In the genomic region with DNA sequence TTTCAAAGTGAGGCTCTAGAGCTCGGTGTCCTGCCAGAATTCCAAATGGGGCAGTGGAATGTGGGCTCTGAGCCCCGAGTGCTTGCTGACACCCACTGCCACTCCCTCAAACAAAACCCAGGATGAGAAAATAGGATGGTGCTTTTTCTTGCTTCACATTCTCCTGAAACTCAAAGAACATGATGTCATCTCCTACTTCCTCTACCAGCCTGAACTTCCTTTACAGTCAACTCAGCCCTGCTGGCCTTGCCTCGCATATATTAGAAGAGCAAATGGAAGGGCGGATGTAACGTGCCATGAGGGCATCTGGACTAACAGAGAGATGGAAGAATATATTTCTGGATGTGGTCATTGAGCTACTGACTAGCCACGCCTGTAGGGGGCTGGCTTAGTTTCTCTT, we compare ENCODE assay signal across 19 mouse cellular contexts.
A peak's percentile ranks its signal among the peaks of the same experiment; 100 is the strongest.
DNase-seq lines count a peak whose midpoint lies in the region; ATAC-seq and TF ChIP-seq lines count a peak whose summit lies in the region.
"Had no signal": no experiment of that assay in that cellular context is flagged by ENCODE, and none has a peak within 500 bp of the region (broad histone marks: within the 10 kb centered on the region; RNA-seq: fewer than 3 reads in every experiment).

No protein-coding gene starts in this region.

- peak; percentile 80 for DNase-seq in heart, adult 11 months
- DNase-seq in lung, postnatal 0 days (ENCODE audit: low spot score): peak; percentile 30
- no peak for DNase-seq in lung, postnatal 4 days
- DNase-seq in CH12.LX (ENCODE audit: extremely low read depth): peak; percentile 22
- DNase-seq in spleen, postnatal 14 days (ENCODE audit: low spot score in 2 of 2): no peak
- no peak for DNase-seq in layer of hippocampus, adult 8-10 months (ENCODE audit: low spot score in 2 of 2)
- DNase-seq: adrenal gland, adult 2 months; adrenal gland, postnatal 25 days; cerebellum, adult 18-20 months; cerebellum, adult 9-11 months; cerebellum, postnatal 36 days; gastrocnemius, postnatal 10 days had no signal

- in situ Hi-C loops in CH12.LX (cut with MboI; ENCODE audit: low pct_ligation_motif_present, low pct_unique_long_range_greater_than_20kb, low sequenced_read_pairs): no loop called here

- no peaks in the 10 kb centered on the region for H3K79me2 ChIP-seq in CH12.LX (replicated peaks; ENCODE audit: control insufficient read depth, extremely low read depth, insufficient read depth, poor library complexity, severe bottlenecking)

- H3K4me3 ChIP-seq in heart, embryonic 11.5 days (ENCODE audit: low read depth, low read length): no peak overlapping the region
- H3K4me3 ChIP-seq in lung, postnatal 0 days (ENCODE audit: low read depth, low read length): no peak overlapping the region
- H3K4me3 ChIP-seq in CH12.LX (replicated peaks in 1 of 3; ENCODE audit: low read depth in 2 of 3, low read length in 2 of 3, poor library complexity in 1 of 3): no peak overlapping the region
- H3K4me3 ChIP-seq: embryonic facial prominence, embryonic 10.5 days; heart, embryonic 10.5 days; heart, embryonic 15.5 days; hindbrain, embryonic 13.5 days had no signal

- TF ChIP-seq POLR2A in CH12.LX (IDR thresholded peaks at IDR 0.05; ENCODE audit: low read depth, low read length): no peak

- TF ChIP-seq RAD21 in CH12.LX (IDR thresholded peaks at IDR 0.05; ENCODE audit: low read depth, low read length): no peak

- no peak for ATAC-seq in heart, embryonic 11.5 days (replicated peaks; ENCODE audit: insufficient number of reproducible peaks, low FRiP score, low TSS enrichment)
- ATAC-seq in lung, postnatal 0 days: no peak; the same call in 1 of the 2 replicates
- peak; percentile 44 for ATAC-seq in granulocyte monocyte progenitor cell, adult 5-6 weeks (replicated peaks; ENCODE audit: poor library complexity, severe bottlenecking)
- ATAC-seq: forebrain, embryonic 14.5 days had no signal

- no peaks in the 10 kb centered on the region for H3K36me3 ChIP-seq in heart, embryonic 11.5 days (ENCODE audit: control insufficient read depth, insufficient read depth, low read length)
- no peaks in the 10 kb centered on the region for H3K36me3 ChIP-seq in lung, postnatal 0 days (ENCODE audit: insufficient read depth, low read length)
- no peaks in the 10 kb centered on the region for H3K36me3 ChIP-seq in CH12.LX (replicated peaks in 1 of 2; ENCODE audit: control insufficient read depth in 1 of 2, insufficient read depth in 1 of 2, low read length in 1 of 2)
- H3K36me3 ChIP-seq: embryonic facial prominence, embryonic 10.5 days; heart, embryonic 10.5 days; heart, embryonic 15.5 days; hindbrain, embryonic 13.5 days had no signal

- H3K9ac ChIP-seq in heart, embryonic 11.5 days (ENCODE audit: low read depth, low read length): no peak overlapping the region
- H3K9ac ChIP-seq in lung, postnatal 0 days (replicated peaks; ENCODE audit: low read depth): no peak overlapping the region
- no peak overlapping the region for H3K9ac ChIP-seq in CH12.LX (ENCODE audit: insufficient read depth, low read depth)
- H3K9ac ChIP-seq: heart, embryonic 15.5 days; hindbrain, embryonic 13.5 days had no signal

- H3K9me3 ChIP-seq in heart, embryonic 11.5 days (replicated peaks; ENCODE audit: control insufficient read depth, low read length): no peaks in the 10 kb centered on the region
- no peaks in the 10 kb centered on the region for H3K9me3 ChIP-seq in lung, postnatal 0 days (ENCODE audit: low read length)
- H3K9me3 ChIP-seq in CH12.LX (replicated peaks; ENCODE audit: low read length): no peaks in the 10 kb centered on the region
- H3K9me3 ChIP-seq: embryonic facial prominence, embryonic 10.5 days; heart, embryonic 10.5 days; heart, embryonic 15.5 days; hindbrain, embryonic 13.5 days had no signal

- 63% methylated on average over 6 of the region's 6 CpGs for WGBS in heart, embryonic 11.5 days (ENCODE audit: insufficient replicate concordance)
- 49% methylated on average over 6 of the region's 6 CpGs for WGBS in lung, postnatal 0 days

- TF ChIP-seq EP300 in lung, postnatal 0 days (IDR thresholded peaks at IDR 0.05): no peak
- TF ChIP-seq EP300 in CH12.LX (IDR thresholded peaks at IDR 0.05; ENCODE audit: low read length): no peak

- H3K4me2 ChIP-seq in heart, embryonic 11.5 days: no peak overlapping the region
- H3K4me2 ChIP-seq in lung, postnatal 0 days (replicated peaks; ENCODE audit: low read depth, low read length): no peak overlapping the region
- no peak overlapping the region for H3K4me2 ChIP-seq in CH12.LX (ENCODE audit: insufficient read depth, low read depth, poor library complexity, severe bottlenecking)
- H3K4me2 ChIP-seq: heart, embryonic 15.5 days; hindbrain, embryonic 13.5 days had no signal

- no peaks in the 10 kb centered on the region for H3K27me3 ChIP-seq in heart, embryonic 11.5 days (ENCODE audit: control insufficient read depth, insufficient read depth, low read length)
- no peaks in the 10 kb centered on the region for H3K27me3 ChIP-seq in lung, postnatal 0 days (replicated peaks; ENCODE audit: insufficient read depth, low read length)
- H3K27me3 ChIP-seq in CH12.LX (replicated peaks): no peaks in the 10 kb centered on the region
- H3K27me3 ChIP-seq: heart, embryonic 15.5 days; hindbrain, embryonic 13.5 days had no signal

- dilution Hi-C loops in CH12.LX (cut with MboI; ENCODE audit: extremely low pct_ligation_motif_present, extremely low pct_unique_long_range_greater_than_20kb, low sequenced_read_pairs): no loop called here

- no peak for TF ChIP-seq CTCF in lung, postnatal 0 days (IDR thresholded peaks at IDR 0.05)
- no peak for TF ChIP-seq CTCF in CH12.LX (conservative IDR thresholded peaks at IDR 0.05 in 1 of 2, IDR thresholded peaks at IDR 0.05 in 1 of 2; ENCODE audit: low read depth in 2 of 2, low read length in 2 of 2)

- H3K4me1 ChIP-seq in heart, embryonic 11.5 days (ENCODE audit: control insufficient read depth, insufficient read depth, low read length): no peaks in the 10 kb centered on the region
- no peaks in the 10 kb centered on the region for H3K4me1 ChIP-seq in lung, postnatal 0 days (ENCODE audit: insufficient read depth, low read depth, low read length)
- peaks cover 2 to 8% of the 10 kb centered on the region in 2 experiments; a peak in 3 of 4 replicates for H3K4me1 ChIP-seq in CH12.LX (ENCODE audit: control insufficient read depth in 1 of 2, insufficient read depth in 2 of 2)
- H3K4me1 ChIP-seq: embryonic facial prominence, embryonic 10.5 days; heart, embryonic 10.5 days; heart, embryonic 15.5 days had no signal

- H3K27ac ChIP-seq in heart, embryonic 11.5 days (ENCODE audit: low read depth, low read length): no peak overlapping the region
- no peak overlapping the region for H3K27ac ChIP-seq in lung, postnatal 0 days (ENCODE audit: low read length)
- H3K27ac ChIP-seq in CH12.LX (ENCODE audit: insufficient read depth, low read depth): no peak overlapping the region
- H3K27ac ChIP-seq: embryonic facial prominence, embryonic 10.5 days; heart, embryonic 10.5 days; heart, embryonic 15.5 days; hindbrain, embryonic 13.5 days had no signal

TF ChIP-seq in CH12.LX, 34 proteins besides CTCF, POLR2A, EP300 and RAD21:
- TF ChIP-seq JUN (IDR thresholded peaks at IDR 0.05; ENCODE audit: insufficient read depth, low read depth, low read length) (peak; percentile 43), HCFC1 (IDR thresholded peaks at IDR 0.05; ENCODE audit: low read depth, low read length) (no peak), BHLHE40 (IDR thresholded peaks at IDR 0.05; ENCODE audit: low read depth, low read length) (peak; percentile 26; the same call in 1 of the 2 replicates)

Comparison
In these comparisons a context has a peak if more than half of its experiments do, and no peak if none do; other contexts are left out.
1. DNase-seq: peak in heart, adult 11 months (single experiment), lung, postnatal 0 days (single experiment) and CH12.LX (single experiment); none in lung, postnatal 4 days (0 of 2), spleen, postnatal 14 days (0 of 2) and layer of hippocampus, adult 8-10 months (0 of 2).